Mouse (Mus musculus) lung, embryonic 14.5 days (tissue): ENCODE measurements at regions not wholly inside any gene's neighbourhood (a gene's known extent, or its start where the extent isn't known, plus 50 kb on each side); places are given as distances from the start of the nearest gene placed in this dataset.

ENCODE experiments used
- ATAC-seq: fragments of 200-750 bp; cut with Nextera tagmentation; 2 replicates; pipeline ENCODE4 v1.8.0; 2017; ENCODE audit warnings: mild to moderate bottlenecking, moderate TSS enrichment, moderate library complexity; ENCODE audit not compliant: insufficient read depth
- DNase-seq: peaks from one replicate; pipeline ENCODE4 v3.0.0-alpha.2; 2015
- H3K27ac ChIP-seq: fragments of 300-500 bp; sonication (generic); 2 replicates; pipeline ENCODE4 v1.5.1; 2014; ENCODE audit warnings: low read depth, mild to moderate bottlenecking, moderate library complexity
- H3K27me3 ChIP-seq: fragments of 300-500 bp; sonication (generic); 2 replicates; pipeline ENCODE4 v1.6.1; 2014; ENCODE audit warnings: low read length, control low read depth; ENCODE audit not compliant: insufficient read depth
- H3K36me3 ChIP-seq: fragments of 300-500 bp; sonication (generic); 2 replicates; pipeline ENCODE4 v1.6.1; 2014; ENCODE audit warnings: control low read depth; ENCODE audit not compliant: insufficient read depth
- H3K4me1 ChIP-seq: fragments of 300-500 bp; sonication (generic); 2 replicates; pipeline ENCODE4 v1.6.1; 2014; ENCODE audit warnings: antibody characterized with exemption, control low read depth; ENCODE audit not compliant: insufficient read depth
- H3K4me2 ChIP-seq: fragments of 300-500 bp; sonication (generic); 2 replicates; pipeline ENCODE4 v1.6.1; 2014; ENCODE audit warnings: mild to moderate bottlenecking
- H3K4me3 ChIP-seq: fragments of 300-500 bp; sonication (generic); 2 replicates; pipeline ENCODE4 v1.5.1; 2014; ENCODE audit warnings: low read depth, low read length
- H3K9ac ChIP-seq: fragments of 300-500 bp; sonication (generic); 2 replicates; pipeline ENCODE4 v1.6.1; 2014
- H3K9me3 ChIP-seq: fragments of 300-500 bp; sonication (generic); 2 replicates; pipeline ENCODE4 v1.6.1; 2016; ENCODE audit warnings: low read depth, low read length, control low read depth
- CTCF ChIP-seq: IDR thresholded peaks from 2 replicates; pipeline ENCODE4 v1.5.1; 2016; ENCODE audit warnings: antibody characterized with exemption, low read depth
- WGBS: fragments of 180-500 bp; shearing (Covaris S2); extraction: QIAGEN DNeasy Blood & Tissue Kit; methylation state at CpG from one replicate; pipeline ENCODE4 v1.1.7; 2014; 5-methylcytosine and 5-hydroxymethylcytosine counted together

GRCm38 (mm10) chr17:48780217-48780616, 152.0 kb upstream of the Lrfn2 start:
- no peak overlapping the region for H3K4me3 ChIP-seq
- 87% methylated on average over 7 of the region's 7 CpGs for WGBS
- no peaks in the 10 kb centered on the region for H3K36me3 ChIP-seq
- ATAC-seq (no peak), DNase-seq (no peak)
- no peaks in the 10 kb centered on the region for H3K27me3 ChIP-seq
- no peaks in the 10 kb centered on the region for H3K4me1 ChIP-seq
- H3K4me2 ChIP-seq: no peak overlapping the region
- H3K9ac ChIP-seq: no peak overlapping the region
- H3K9me3 ChIP-seq: no peaks in the 10 kb centered on the region
- TF ChIP-seq CTCF: no peak
- H3K27ac ChIP-seq: no peak overlapping the region

DNA sequence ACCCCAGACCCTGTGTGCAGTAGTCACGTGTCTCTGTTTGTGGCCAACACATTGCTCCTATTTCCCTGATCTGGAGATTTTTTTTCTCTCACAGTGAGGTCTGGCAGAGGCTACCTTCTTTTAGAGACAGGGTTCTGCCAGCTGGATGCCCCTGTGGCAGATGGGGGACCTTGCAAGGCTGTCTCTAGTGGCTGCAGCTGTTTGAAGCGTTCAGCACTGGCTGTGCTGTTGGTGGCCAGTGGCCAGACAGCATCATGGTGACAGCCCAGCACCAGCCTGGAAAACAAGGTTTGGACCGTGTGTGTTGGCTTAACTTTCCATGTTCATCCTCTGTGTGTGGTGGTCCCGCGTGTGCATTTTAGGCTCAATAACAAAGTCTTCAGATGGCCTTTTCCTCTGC, 147.8 kb upstream of the Lrfn2 start:
- 64% methylated on average over 5 of the region's 5 CpGs for WGBS
- no peak for TF ChIP-seq CTCF
- no peak for ATAC-seq

DNA sequence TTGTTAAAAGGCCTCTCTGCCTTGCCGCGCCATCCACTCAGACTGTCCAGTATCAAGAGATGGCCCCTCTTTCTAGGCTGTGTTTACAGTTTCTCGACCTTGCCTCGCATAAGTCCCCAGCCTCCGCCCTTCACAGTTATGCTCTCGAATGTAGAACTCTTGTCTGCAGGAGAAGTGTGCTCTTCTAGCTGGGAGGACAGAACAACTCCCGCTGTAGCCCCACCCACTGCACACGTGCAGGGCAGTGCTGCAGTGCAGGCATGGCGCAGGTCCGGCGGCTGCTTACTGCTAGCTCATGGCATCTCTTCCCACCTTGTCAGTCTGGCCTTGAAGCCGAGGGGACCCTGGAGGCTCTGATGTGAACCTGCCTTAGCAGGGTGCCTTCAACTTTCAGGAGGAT, 145.7 kb upstream of the Lrfn2 start:
- no peak for DNase-seq
- no peak overlapping the region for H3K4me2 ChIP-seq
- H3K9me3 ChIP-seq: no peaks in the 10 kb centered on the region
- TF ChIP-seq CTCF: no peak
- no peak overlapping the region for H3K9ac ChIP-seq
- WGBS: 62% methylated on average over 12 of the region's 12 CpGs
- no peak overlapping the region for H3K27ac ChIP-seq
- H3K36me3 ChIP-seq: no peaks in the 10 kb centered on the region
- H3K27me3 ChIP-seq: no peaks in the 10 kb centered on the region
- H3K4me1 ChIP-seq: no peaks in the 10 kb centered on the region
- H3K4me3 ChIP-seq: no peak overlapping the region
- ATAC-seq: no peak

More for the DNA sequence above, 147.8 kb upstream of the Lrfn2 start:
- no peaks in the 10 kb centered on the region for H3K9me3 ChIP-seq
- H3K27me3 ChIP-seq: no peaks in the 10 kb centered on the region
- no peak for DNase-seq
- no peaks in the 10 kb centered on the region for H3K36me3 ChIP-seq
- no peak overlapping the region for H3K4me3 ChIP-seq
- H3K4me1 ChIP-seq: no peaks in the 10 kb centered on the region
- H3K4me2 ChIP-seq: no peak overlapping the region
- H3K27ac ChIP-seq: no peak overlapping the region
- H3K9ac ChIP-seq: no peak overlapping the region

GRCm38 (mm10) chr17:48789846-48790245, 142.3 kb upstream of the Lrfn2 start:
- TF ChIP-seq CTCF: no peak
- Histone ChIP-seq H3K4me1 (no peaks in the 10 kb centered on the region), H3K36me3 (no peaks in the 10 kb centered on the region), H3K27ac (no peak overlapping the region), H3K4me3 (no peak overlapping the region), H3K9me3 (no peaks in the 10 kb centered on the region), H3K27me3 (no peaks in the 10 kb centered on the region), H3K9ac (no peak overlapping the region), H3K4me2 (no peak overlapping the region)
- ATAC-seq: no peak
- no peak for DNase-seq
- 93% methylated on average over 7 of the region's 7 CpGs for WGBS

- Histone ChIP-seq H3K9ac (no peak overlapping the region), H3K4me2 (no peak overlapping the region), H3K27ac (no peak overlapping the region), H3K4me3 (no peak overlapping the region), H3K36me3 (no peaks in the 10 kb centered on the region), H3K27me3 (no peaks in the 10 kb centered on the region), H3K4me1 (no peaks in the 10 kb centered on the region), H3K9me3 (no peaks in the 10 kb centered on the region)
- TF ChIP-seq CTCF: no peak
- DNase-seq (no peak), ATAC-seq (no peak)
- WGBS: 81% methylated on average over 6 of the region's 6 CpGs
These were observed 141.7 kb upstream of the Lrfn2 start for GRCm38 (mm10) chr17:48790526-48790925.

DNA sequence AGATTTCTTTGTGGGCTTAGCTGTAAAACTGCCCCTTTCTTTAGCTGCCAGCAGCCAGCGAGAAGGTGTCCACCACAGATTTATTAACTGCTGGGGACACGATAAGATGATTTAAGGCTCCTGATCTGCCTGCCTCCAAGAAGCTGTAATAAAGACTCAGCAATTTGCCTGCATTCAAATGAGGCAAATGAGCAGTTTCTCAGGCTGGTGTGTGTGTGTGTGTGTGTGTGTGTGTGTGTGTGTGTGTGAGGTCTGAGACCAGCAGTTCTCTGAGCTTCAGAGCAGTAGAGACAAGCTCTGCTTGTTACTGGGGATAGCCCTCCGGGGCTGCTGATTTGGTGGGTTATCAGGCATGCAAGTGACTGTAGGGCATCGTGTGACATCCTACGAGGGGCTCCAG, 139.2 kb upstream of the Lrfn2 start:
- no peak overlapping the region for H3K27ac ChIP-seq
- H3K4me1 ChIP-seq: no peaks in the 10 kb centered on the region
- no peaks in the 10 kb centered on the region for H3K36me3 ChIP-seq
- TF ChIP-seq CTCF: no peak
- ATAC-seq: no peak
- H3K4me2 ChIP-seq: no peak overlapping the region
- no peak overlapping the region for H3K9ac ChIP-seq
- no peaks in the 10 kb centered on the region for H3K27me3 ChIP-seq
- H3K4me3 ChIP-seq: no peak overlapping the region
- H3K9me3 ChIP-seq: no peaks in the 10 kb centered on the region
- no peak for DNase-seq
- WGBS: 48% methylated on average over 5 of the region's 5 CpGs

GRCm38 (mm10) chr17:48795773-48796172, 136.4 kb upstream of the Lrfn2 start:
- Histone ChIP-seq H3K36me3 (no peaks in the 10 kb centered on the region), H3K9me3 (no peaks in the 10 kb centered on the region), H3K27ac (no peak overlapping the region), H3K27me3 (no peaks in the 10 kb centered on the region), H3K4me3 (no peak overlapping the region), H3K9ac (no peak overlapping the region), H3K4me1 (no peaks in the 10 kb centered on the region), H3K4me2 (no peak overlapping the region)
- ATAC-seq (no peak), DNase-seq (no peak)
- WGBS: 85% methylated on average over 5 of the region's 5 CpGs
- TF ChIP-seq CTCF: no peak

- no peak overlapping the region for H3K4me2 ChIP-seq
- no peak for DNase-seq
- no peak overlapping the region for H3K9ac ChIP-seq
- no peaks in the 10 kb centered on the region for H3K27me3 ChIP-seq
- no peak overlapping the region for H3K4me3 ChIP-seq
- H3K27ac ChIP-seq: no peak overlapping the region
- no peak for ATAC-seq
- no peaks in the 10 kb centered on the region for H3K4me1 ChIP-seq
- H3K36me3 ChIP-seq: no peaks in the 10 kb centered on the region
- H3K9me3 ChIP-seq: no peaks in the 10 kb centered on the region
- TF ChIP-seq CTCF: no peak
- WGBS: 67% methylated on average over 3 of the region's 3 CpGs
These were observed 134.0 kb upstream of the Lrfn2 start for GRCm38 (mm10) chr17:48798196-48798595.
